Mouse (Mus musculus) brain, embryonic 14.5 days (tissue): ENCODE data around the gene Dyx1c1. TPM values are rescaled to one million over a fixed set of nuclear protein-coding genes. Genes with fewer than 3 reads are reported as not detected.

ENCODE experiments used
- DNase-seq: peaks from one replicate; pipeline ENCODE4 v3.0.0-alpha.2; 2011; ENCODE audit warnings: low read depth
- CTCF ChIP-seq: fragments of 200-500 bp; IDR thresholded peaks from 2 replicates; pipeline ENCODE4 v1.5.1; 2012; ENCODE audit warnings: inconsistent platforms, mild to moderate bottlenecking, moderate library complexity, borderline replicate concordance; ENCODE audit not compliant: insufficient read depth, insufficient read length; ENCODE audit errors: extremely low read depth
- POLR2A ChIP-seq: fragments of 200-500 bp; IDR thresholded peaks from 2 replicates; pipeline ENCODE4 v1.6.1; 2012; ENCODE audit warnings: mild to moderate bottlenecking, inconsistent platforms, borderline replicate concordance; ENCODE audit not compliant: poor library complexity, insufficient read depth, insufficient read length, severe bottlenecking; ENCODE audit errors: extremely low read depth
- polyA plus RNA-seq: library from polyadenylated mRNA; depleted of rRNA; stranded (reverse); fragments of >200 nt; gene quantifications from 2 replicates; pipeline ENCODE4 v1.2.3, GENCODE M21; 2012; rRNA removed

The Dyx1c1 gene
- polyA plus RNA-seq, 1 experiment: 2.0 TPM

- DNase-seq: no peak
- no peak for TF ChIP-seq CTCF
- no peak for TF ChIP-seq POLR2A
Observed at GRCm38 (mm10) chr9:73008384-73008783, 49.8 kb downstream of the Dyx1c1 start.

GRCm38 (mm10) chr9:73012629-73013028 is 54.0 kb downstream of the Dyx1c1 start:
- DNase-seq: no peak
- TF ChIP-seq POLR2A: no peak
- peak; percentile 6; the same call in 1 of the 2 replicates for TF ChIP-seq CTCF

DNA sequence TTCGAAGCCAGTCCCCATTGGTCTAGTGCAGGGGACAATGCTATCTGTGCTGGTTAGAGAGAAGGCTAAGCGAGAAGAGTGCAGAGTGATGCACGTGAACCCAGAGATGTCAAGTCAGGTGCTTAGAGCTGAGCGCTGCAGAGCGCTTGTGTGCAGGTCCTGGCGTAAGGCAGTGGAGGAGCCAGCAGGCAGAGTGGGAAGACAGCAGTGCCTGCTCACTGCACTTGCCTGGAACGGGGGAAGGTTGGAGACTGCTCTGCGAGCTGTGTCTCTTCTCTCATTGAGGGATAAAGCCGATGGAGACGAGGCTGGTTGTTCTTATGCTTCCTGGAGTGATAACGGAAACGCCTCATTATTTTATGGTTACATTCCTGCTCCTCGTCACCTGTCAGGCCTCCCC is 56.1 kb downstream of the Dyx1c1 start:
- TF ChIP-seq POLR2A (no peak), CTCF (no peak)
- no peak for DNase-seq

GRCm38 (mm10) chr9:73019841-73020240 is 61.3 kb downstream of the Dyx1c1 start:
- DNase-seq: no peak
- no peak for TF ChIP-seq CTCF
- no peak for TF ChIP-seq POLR2A

- DNase-seq: no peak
- no peak for TF ChIP-seq POLR2A
- no peak for TF ChIP-seq CTCF
Observed at GRCm38 (mm10) chr9:73020566-73021097, 62.0 kb downstream of the Dyx1c1 start.

Other genes starting within 250 kb of the Dyx1c1 start
- gene Prtg, start 151.9 kb upstream of the Dyx1c1 start, polyA plus RNA-seq: 0.66 and 0.86 TPM in 2 replicates
- gene Pygo1, start 33.1 kb upstream of the Dyx1c1 start, polyA plus RNA-seq: 12.9 and 19.0 TPM in 2 replicates
- gene Gm44503, start 67 bp downstream of the Dyx1c1 start, polyA plus RNA-seq: not detected in 2 replicates
- gene Ccpg1os, start 26.6 kb downstream of the Dyx1c1 start, polyA plus RNA-seq: 19.5 and 20.5 TPM in 2 replicates
- gene Ccpg1, start 26.6 kb downstream of the Dyx1c1 start, polyA plus RNA-seq: 14.4 and 26.5 TPM in 2 replicates
- 14.0 and 18.7 TPM in 2 replicates for gene Pigb, start 81.6 kb downstream of the Dyx1c1 start, polyA plus RNA-seq
- 0.77 and 1.4 TPM in 2 replicates for gene Rab27a, start 86.1 kb downstream of the Dyx1c1 start, polyA plus RNA-seq
- gene Khdc3, start 143.1 kb downstream of the Dyx1c1 start, polyA plus RNA-seq: 0.09 TPM in 1 of 2 replicates, not detected in the other
- 0.10 TPM in 1 of 2 replicates, not detected in the other for gene Gm20509, start 143.7 kb downstream of the Dyx1c1 start, polyA plus RNA-seq
- gene Rsl24d1, start 154.6 kb downstream of the Dyx1c1 start, polyA plus RNA-seq: 64.6 and 72.0 TPM in 2 replicates